Mouse (Mus musculus) myocyte (in vitro differentiated cells): ENCODE measurements around the gene Rnf214. TPM values are rescaled to one million over a fixed set of nuclear protein-coding genes. Genes with fewer than 3 reads are reported as not detected.

Experiments used
- H3K27me3 ChIP-seq: one replicate; pipeline ENCODE4 v1.6.1; 2011; ENCODE audit not compliant: control insufficient read depth, insufficient read depth, insufficient read length
- H3K36me3 ChIP-seq: one replicate; pipeline ENCODE4 v1.6.1; 2011; ENCODE audit not compliant: control insufficient read depth, insufficient read depth
- H3K4me2 ChIP-seq: one replicate; pipeline ENCODE4 v1.6.1; 2011; ENCODE audit warnings: low read depth, control low read depth
- H3K4me3 ChIP-seq: one replicate; pipeline ENCODE4 v1.5.1; 2011; ENCODE audit warnings: mild to moderate bottlenecking, control low read depth, moderate library complexity
- H3K79me2 ChIP-seq: one replicate; pipeline ENCODE4 v1.6.1; 2011; ENCODE audit not compliant: control insufficient read depth, insufficient read depth
- H3ac ChIP-seq: one replicate; pipeline ENCODE4 v1.6.1; 2011; ENCODE audit not compliant: control insufficient read depth, insufficient read length
- CEBPB ChIP-seq: IDR thresholded peaks from 2 replicates; pipeline ENCODE4 v1.6.1; 2011; ENCODE audit warnings: mild to moderate bottlenecking, moderate library complexity; ENCODE audit not compliant: poor library complexity, insufficient read depth, severe bottlenecking
- E2F4 ChIP-seq: IDR thresholded peaks from one replicate; pipeline ENCODE4 v1.6.1; 2011; ENCODE audit warnings: mild to moderate bottlenecking, control low read depth, moderate library complexity; ENCODE audit not compliant: insufficient read depth
- MAX ChIP-seq: IDR thresholded peaks from one replicate; pipeline ENCODE4 v1.6.1; 2011; ENCODE audit warnings: low read depth, mild to moderate bottlenecking, control low read depth
- MYOD1 ChIP-seq, 3 experiments: IDR thresholded peaks; one replicate each; pipeline ENCODE4 v1.6.1; 2011; ENCODE audit warnings: control low read depth in 2 of 3, low read depth in 2 of 3, mild to moderate bottlenecking in 2 of 3, moderate library complexity in 1 of 3; ENCODE audit not compliant: insufficient read length in 2 of 3, control insufficient read depth in 1 of 3
- MYOG ChIP-seq, 3 experiments: IDR thresholded peaks; one replicate each; pipeline ENCODE4 v1.6.1; 2011; ENCODE audit warnings: control low read depth in 2 of 3, low read depth in 2 of 3, mild to moderate bottlenecking in 2 of 3; ENCODE audit not compliant: insufficient read length in 2 of 3, control insufficient read depth in 1 of 3, insufficient read depth in 1 of 3
- POLR2A ChIP-seq: IDR thresholded peaks from one replicate; pipeline ENCODE4 v1.6.1; 2011; ENCODE audit warnings: low read depth, mild to moderate bottlenecking, control low read depth, moderate library complexity; ENCODE audit not compliant: insufficient read length
- POLR2AphosphoS2 ChIP-seq: IDR thresholded peaks from one replicate; pipeline ENCODE4 v1.6.1; 2011; ENCODE audit warnings: low read depth, control low read depth; ENCODE audit not compliant: insufficient read length
- REST ChIP-seq: IDR thresholded peaks from one replicate; pipeline ENCODE4 v1.6.1; 2011; ENCODE audit warnings: mild to moderate bottlenecking, control low read depth, moderate library complexity; ENCODE audit not compliant: insufficient read depth, insufficient read length
- SRF ChIP-seq: IDR thresholded peaks from one replicate; pipeline ENCODE4 v1.6.1; 2011; ENCODE audit warnings: low read depth; ENCODE audit not compliant: control insufficient read depth, insufficient read length
- TCF12 ChIP-seq: IDR thresholded peaks from one replicate; pipeline ENCODE4 v1.6.1; 2011; ENCODE audit warnings: mild to moderate bottlenecking, control low read depth; ENCODE audit not compliant: poor library complexity, insufficient read depth, severe bottlenecking
- TCF3 ChIP-seq: IDR thresholded peaks from one replicate; pipeline ENCODE4 v1.6.1; 2011; ENCODE audit warnings: low read depth, control low read depth; ENCODE audit not compliant: insufficient read length
- USF1 ChIP-seq: IDR thresholded peaks from one replicate; pipeline ENCODE4 v1.6.1; 2011; ENCODE audit warnings: low read depth, mild to moderate bottlenecking, control low read depth, moderate library complexity
- polyA plus RNA-seq: library from polyadenylated mRNA; unstranded; fragments of >200 nt; fragmentation: generic; extraction: Trizol; gene quantifications from one replicate; pipeline ENCODE4 v1.2.1, GENCODE M21; 2012; ENCODE audit warnings: missing spikeins

Gene Rnf214
- polyA plus RNA-seq, 1 experiment: 14.6 TPM

GRCm38 (mm10) chr9:45932571-45933415 lies 26.1 kb upstream of the Rnf214 start:
- Histone ChIP-seq H3K4me3 (no peak overlapping the region), H3K79me2 (no peaks in the 10 kb centered on the region), H3K27me3 (no peaks in the 10 kb centered on the region), H3ac (no peak overlapping the region), H3K36me3 (peaks cover under 1% of the 10 kb centered on the region), H3K4me2 (no peak overlapping the region)
- TF ChIP-seq MYOD1 (IDR thresholded peaks at IDR 0.05; ENCODE audit: control insufficient read depth in 1 of 3, insufficient read length in 2 of 3, low read depth in 2 of 3): no peak
- no peak for TF ChIP-seq POLR2AphosphoS2
- TF ChIP-seq TCF3: no peak
- no peak for TF ChIP-seq POLR2A
- TF ChIP-seq USF1: no peak
- TF ChIP-seq CEBPB: no peak
- no peak for TF ChIP-seq TCF12
- TF ChIP-seq SRF: no peak
- TF ChIP-seq MAX: no peak
- no peak for TF ChIP-seq REST

- Histone ChIP-seq H3K27me3 (no peaks in the 10 kb centered on the region), H3ac (no peak overlapping the region), H3K36me3 (peaks cover 9% of the 10 kb centered on the region), H3K4me3 (no peak overlapping the region), H3K4me2 (no peak overlapping the region), H3K79me2 (no peaks in the 10 kb centered on the region)
- TF ChIP-seq MYOD1 (IDR thresholded peaks at IDR 0.05; ENCODE audit: control insufficient read depth in 1 of 3, insufficient read length in 2 of 3, low read depth in 2 of 3): no peak
- TF ChIP-seq TCF3: no peak
- TF ChIP-seq E2F4: no peak
- no peak for TF ChIP-seq POLR2A
- no peak for TF ChIP-seq REST
- no peak for TF ChIP-seq SRF
- no peak for TF ChIP-seq MAX
- TF ChIP-seq MYOG (IDR thresholded peaks at IDR 0.05; ENCODE audit: control insufficient read depth in 1 of 3, insufficient read depth in 1 of 3, insufficient read length in 2 of 3, low read depth in 2 of 3): no peak
- no peak for TF ChIP-seq POLR2AphosphoS2
- TF ChIP-seq CEBPB: no peak
- TF ChIP-seq TCF12: no peak
- no peak for TF ChIP-seq USF1
These were observed 25.2 kb upstream of the Rnf214 start for GRCm38 (mm10) chr9:45931958-45932357.

GRCm38 (mm10) chr9:45929285-45929684 lies 22.6 kb upstream of the Rnf214 start:
- no peak overlapping the region for H3K4me3 ChIP-seq
- no peaks in the 10 kb centered on the region for H3K27me3 ChIP-seq
- peaks cover 21% of the 10 kb centered on the region for H3K36me3 ChIP-seq
- TF ChIP-seq MYOD1 (IDR thresholded peaks at IDR 0.05; ENCODE audit: control insufficient read depth in 1 of 3, insufficient read length in 2 of 3, low read depth in 2 of 3) (peak in 2 of 3 experiments; percentile 69 to 71), REST (no peak), POLR2A (no peak), MYOG (IDR thresholded peaks at IDR 0.05; ENCODE audit: control insufficient read depth in 1 of 3, insufficient read depth in 1 of 3, insufficient read length in 2 of 3, low read depth in 2 of 3) (peak in 2 of 3 experiments; percentile 4 to 61)
- H3K79me2 ChIP-seq: no peaks in the 10 kb centered on the region
- H3K4me2 ChIP-seq: no peak overlapping the region
- H3ac ChIP-seq: no peak overlapping the region

- TF ChIP-seq TCF12: no peak
- no peak for TF ChIP-seq USF1
- no peak for TF ChIP-seq MAX
- no peak for TF ChIP-seq MYOG (IDR thresholded peaks at IDR 0.05; ENCODE audit: control insufficient read depth in 1 of 3, insufficient read depth in 1 of 3, insufficient read length in 2 of 3, low read depth in 2 of 3)
- no peak for TF ChIP-seq POLR2AphosphoS2
- TF ChIP-seq SRF: no peak
- no peak for TF ChIP-seq CEBPB
- TF ChIP-seq MYOD1 (IDR thresholded peaks at IDR 0.05; ENCODE audit: control insufficient read depth in 1 of 3, insufficient read length in 2 of 3, low read depth in 2 of 3): no peak
- no peak for TF ChIP-seq REST
These were observed 13.2 kb upstream of the Rnf214 start for GRCm38 (mm10) chr9:45919895-45920294.

More at GRCm38 (mm10) chr9:45919895-45920294, 13.2 kb upstream of the Rnf214 start:
- Histone ChIP-seq H3K27me3 (no peaks in the 10 kb centered on the region), H3K36me3 (peaks cover 18% of the 10 kb centered on the region), H3K79me2 (no peaks in the 10 kb centered on the region), H3K4me3 (no peak overlapping the region), H3ac (no peak overlapping the region), H3K4me2 (no peak overlapping the region)
